Mouse (Mus musculus): Measurements from ENCODE around the gene Spire2.

The Spire2 gene

GRCm38 (mm10) chr8:123415967-123416943, 83.7 kb downstream of the Spire2 start:
- no peak for DNase-seq (ENCODE audit: low read depth, low spot score)

DNA sequence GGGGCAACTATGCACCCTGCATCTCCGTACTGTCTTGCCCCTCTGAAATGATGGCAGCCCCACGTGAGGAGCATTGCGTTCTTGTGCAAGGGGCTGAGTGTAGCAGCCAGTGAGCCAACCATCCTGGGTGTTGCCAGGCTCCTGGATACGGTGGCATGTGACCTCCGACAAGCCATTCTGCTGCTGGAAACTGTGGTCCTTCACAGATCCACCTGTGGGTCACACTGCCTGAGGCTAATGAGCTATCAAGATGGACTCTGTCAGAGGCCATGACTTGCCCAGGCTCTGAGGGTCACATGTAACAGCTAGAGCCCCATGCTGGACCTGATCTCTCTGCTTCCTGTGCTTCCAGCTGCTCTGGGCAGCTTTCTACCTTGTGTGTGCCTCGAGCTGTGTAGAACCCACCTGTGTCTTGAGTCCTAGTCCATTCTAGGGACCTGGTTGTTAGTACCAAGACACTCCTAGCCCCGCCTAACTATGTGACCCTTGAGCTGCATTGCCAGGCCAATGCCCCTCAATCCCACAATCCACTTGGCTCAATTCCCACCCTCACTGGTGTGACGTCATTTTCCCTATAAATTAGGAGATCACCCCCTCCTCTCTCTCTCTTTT, 84.5 kb downstream of the Spire2 start:
- no peak for DNase-seq (ENCODE audit: low read depth, low spot score)
